Mouse (Mus musculus) stomach, embryonic 15.5 days (tissue): ENCODE measurements at regions not wholly inside any gene's neighbourhood (a gene's known extent, or its start where the extent isn't known, plus 50 kb on each side); places are given as distances from the start of the nearest gene placed in this dataset.
A peak's percentile ranks its signal among the peaks of the same experiment; 100 is the strongest.

Source experiments
- ATAC-seq: fragments of 200-750 bp; cut with Nextera tagmentation; 2 replicates; pipeline ENCODE4 v1.8.0; 2017; ENCODE audit warnings: low read depth, moderate number of reproducible peaks, moderate TSS enrichment; ENCODE audit not compliant: insufficient read depth, low FRiP score
- H3K27ac ChIP-seq: fragments of 300-500 bp; sonication (generic); 2 replicates; pipeline ENCODE4 v1.5.1; 2015; ENCODE audit warnings: mild to moderate bottlenecking, inconsistent platforms
- H3K27me3 ChIP-seq: fragments of 300-500 bp; sonication (generic); replicated peaks from 2 replicates; pipeline ENCODE4 v1.6.1; 2015; ENCODE audit warnings: inconsistent platforms
- H3K36me3 ChIP-seq: fragments of 300-500 bp; sonication (generic); 2 replicates; pipeline ENCODE4 v1.6.1; 2015; ENCODE audit warnings: inconsistent platforms
- H3K4me1 ChIP-seq: fragments of 300-500 bp; sonication (generic); 2 replicates; pipeline ENCODE4 v1.6.1; 2015; ENCODE audit warnings: inconsistent platforms
- H3K4me2 ChIP-seq: fragments of 300-500 bp; sonication (generic); 2 replicates; pipeline ENCODE4 v1.6.1; 2015; ENCODE audit warnings: mild to moderate bottlenecking, inconsistent platforms
- H3K4me3 ChIP-seq: fragments of 300-500 bp; sonication (generic); replicated peaks from 2 replicates; pipeline ENCODE4 v1.5.1; 2015; ENCODE audit warnings: inconsistent platforms
- H3K9ac ChIP-seq: fragments of 300-500 bp; sonication (generic); 2 replicates; pipeline ENCODE4 v1.6.1; 2015; ENCODE audit warnings: inconsistent platforms
- H3K9me3 ChIP-seq: fragments of 300-500 bp; sonication (generic); 2 replicates; pipeline ENCODE4 v1.6.1; 2016; ENCODE audit warnings: inconsistent platforms
- WGBS: fragments of 180-500 bp; shearing (Covaris S2); methylation state at CpG from one replicate; pipeline ENCODE4 v1.1.7; 2015; 5-methylcytosine and 5-hydroxymethylcytosine counted together

DNA sequence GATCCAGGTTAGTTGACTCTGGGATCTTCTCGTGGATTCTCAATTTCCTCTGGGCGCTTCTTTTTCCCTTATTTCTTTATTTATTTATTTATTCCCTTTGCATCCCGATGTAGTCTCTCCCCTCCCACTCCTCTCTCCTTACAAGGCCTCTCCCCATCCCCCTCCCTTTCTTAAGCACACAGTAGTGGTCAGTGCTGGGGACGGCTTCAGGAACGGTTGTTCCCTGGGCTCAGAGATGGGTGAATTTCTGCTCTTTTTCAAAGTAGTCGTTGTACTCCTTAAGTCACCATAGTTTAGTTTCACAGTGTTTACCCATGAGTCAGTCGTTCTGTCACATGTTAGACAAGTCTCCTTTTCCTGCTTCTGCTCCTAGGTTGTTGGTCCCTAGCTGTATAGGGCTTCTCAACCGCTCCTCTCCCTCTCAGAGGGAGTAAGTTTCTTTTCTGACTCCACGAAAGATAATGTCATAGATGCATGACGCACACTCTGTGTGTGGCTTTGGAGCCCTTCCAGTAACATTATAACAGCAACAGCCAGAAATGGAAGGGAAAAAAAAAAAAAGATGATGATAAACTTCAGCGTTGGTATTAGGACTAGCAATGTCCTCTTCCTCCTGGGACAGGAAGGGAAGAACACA, 129.9 kb upstream of the Fat1 start:
- no peak overlapping the region for H3K9ac ChIP-seq
- H3K36me3 ChIP-seq = no peaks in the 10 kb centered on the region
- H3K9me3 ChIP-seq = no peaks in the 10 kb centered on the region
- ATAC-seq = no peak
- no peak overlapping the region for H3K27ac ChIP-seq
- H3K4me1 ChIP-seq = 0 out of 2 replicates have a peak, but pooled peaks cover 11% of the 10 kb centered on the region
- no peak overlapping the region for H3K4me3 ChIP-seq
- WGBS = 58% methylated on average over 11 of the region's 11 CpGs
- no peak overlapping the region for H3K4me2 ChIP-seq
- no peaks in the 10 kb centered on the region for H3K27me3 ChIP-seq

DNA sequence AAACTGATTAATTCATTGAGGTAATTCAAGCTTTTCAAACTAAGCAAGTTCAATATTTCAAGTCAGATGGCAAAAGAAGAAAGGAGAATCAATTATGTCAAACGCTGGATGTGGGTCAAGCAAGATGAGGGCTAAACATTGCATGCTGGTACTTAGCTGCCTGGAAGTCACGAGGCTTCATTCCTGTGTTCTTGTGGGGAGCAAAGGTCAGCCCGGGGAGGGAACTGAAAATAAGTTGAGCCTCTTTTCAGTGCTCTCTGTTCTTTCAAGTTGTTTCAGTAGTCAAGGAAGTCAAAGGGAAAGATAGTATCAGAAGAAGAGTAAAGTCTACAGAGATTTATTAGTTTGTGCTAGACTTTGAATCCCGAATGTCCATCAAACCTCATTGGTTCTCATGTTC, 122.9 kb upstream of the Fat1 start:
- Histone ChIP-seq H3K36me3 (no peaks in the 10 kb centered on the region), H3K27ac (no peak overlapping the region), H3K27me3 (no peaks in the 10 kb centered on the region), H3K4me3 (no peak overlapping the region), H3K4me1 (no peaks in the 10 kb centered on the region), H3K9me3 (no peaks in the 10 kb centered on the region), H3K4me2 (no peak overlapping the region), H3K9ac (no peak overlapping the region)
- 55% methylated on average over 4 of the region's 4 CpGs for WGBS
- ATAC-seq = no peak

DNA sequence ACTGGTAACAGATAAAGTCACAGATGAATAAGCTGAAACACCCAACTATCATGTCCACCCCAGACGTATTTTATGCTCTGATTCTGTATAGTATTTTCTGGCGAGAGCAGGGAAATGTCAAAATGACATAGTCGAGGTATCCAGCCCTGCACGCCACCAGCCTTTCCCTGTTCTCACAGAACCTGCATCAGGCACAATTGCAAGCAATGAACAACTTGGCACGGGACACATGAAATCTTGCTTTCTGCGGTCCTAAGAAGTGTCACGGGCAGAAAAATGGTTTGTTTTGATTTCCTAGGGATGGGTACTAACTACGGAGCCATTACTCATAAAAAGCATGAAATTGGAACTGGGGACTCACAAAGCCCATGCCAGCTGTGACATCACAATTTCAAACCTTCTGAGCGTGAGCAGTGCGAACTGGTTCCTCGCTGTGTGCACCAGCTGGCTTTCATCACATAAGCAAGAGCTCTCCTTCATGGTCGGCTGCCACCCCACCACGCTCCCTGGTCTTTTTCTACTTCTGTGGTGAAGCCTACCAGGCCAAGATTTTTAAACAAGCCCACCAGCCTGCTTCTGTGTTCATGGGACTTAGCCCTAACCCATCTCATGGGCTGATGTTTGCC, 117.6 kb upstream of the Fat1 start:
- no peak overlapping the region for H3K27ac ChIP-seq
- no peaks in the 10 kb centered on the region for H3K36me3 ChIP-seq
- H3K4me3 ChIP-seq = no peak overlapping the region
- ATAC-seq = peak; percentile 63; the same call in 1 of the 2 replicates
- H3K9ac ChIP-seq = no peak overlapping the region
- H3K4me2 ChIP-seq = no peak overlapping the region; the same call in 1 of the 2 replicates
- H3K9me3 ChIP-seq = no peaks in the 10 kb centered on the region
- no peaks in the 10 kb centered on the region for H3K27me3 ChIP-seq
- WGBS = 39% methylated on average over 13 of the region's 13 CpGs
- no peaks in the 10 kb centered on the region for H3K4me1 ChIP-seq

DNA sequence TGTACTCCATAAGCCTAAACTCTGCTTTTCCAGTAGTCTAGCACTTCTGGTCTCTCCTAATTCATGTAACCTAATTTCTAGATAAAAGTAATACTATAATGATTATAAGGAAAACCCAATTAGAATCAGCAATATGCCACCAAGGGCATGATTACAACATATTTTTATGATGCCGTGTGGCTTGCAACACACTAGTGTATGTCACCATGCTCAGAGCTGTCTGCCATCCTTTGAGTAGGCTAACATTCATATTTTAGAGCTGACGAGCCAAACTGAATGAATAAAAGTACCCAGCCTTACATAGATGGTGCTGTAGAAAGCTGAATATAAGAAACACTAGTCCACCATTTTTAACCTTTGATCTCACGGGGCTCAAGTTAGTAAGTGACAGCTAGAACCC, 116.0 kb upstream of the Fat1 start:
- Histone ChIP-seq H3K27me3 (no peaks in the 10 kb centered on the region), H3K9ac (no peak overlapping the region), H3K9me3 (no peaks in the 10 kb centered on the region), H3K27ac (no peak overlapping the region), H3K36me3 (no peaks in the 10 kb centered on the region), H3K4me2 (no peak overlapping the region), H3K4me1 (no peaks in the 10 kb centered on the region), H3K4me3 (no peak overlapping the region)
- 88% methylated on average over 3 of the region's 3 CpGs for WGBS
- no peak for ATAC-seq

DNA sequence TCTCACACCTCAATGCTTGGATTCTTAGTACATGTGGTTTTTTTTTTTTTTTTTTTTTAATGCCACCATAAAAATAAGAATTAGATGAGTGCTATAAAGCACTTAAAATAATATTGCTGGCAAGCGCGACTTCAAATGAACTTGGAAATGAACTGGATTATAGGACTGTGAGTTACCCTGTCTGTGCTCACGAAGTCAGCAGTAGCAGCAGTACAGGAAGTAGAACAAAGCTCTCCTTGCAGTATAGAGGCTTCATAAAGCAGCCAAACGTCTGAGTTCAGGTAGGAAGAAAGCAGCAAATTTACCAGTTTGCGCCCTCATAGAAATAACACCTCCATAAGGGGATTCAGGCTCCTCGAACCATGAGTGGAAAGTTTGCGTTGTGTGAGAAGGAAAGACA, 115.6 kb upstream of the Fat1 start:
- Histone ChIP-seq H3K4me1 (no peaks in the 10 kb centered on the region), H3K9me3 (no peaks in the 10 kb centered on the region), H3K27ac (no peak overlapping the region), H3K27me3 (no peaks in the 10 kb centered on the region), H3K4me2 (no peak overlapping the region), H3K9ac (no peak overlapping the region), H3K36me3 (no peaks in the 10 kb centered on the region), H3K4me3 (no peak overlapping the region)
- ATAC-seq = no peak
- WGBS = 85% methylated on average over 7 of the region's 7 CpGs

DNA sequence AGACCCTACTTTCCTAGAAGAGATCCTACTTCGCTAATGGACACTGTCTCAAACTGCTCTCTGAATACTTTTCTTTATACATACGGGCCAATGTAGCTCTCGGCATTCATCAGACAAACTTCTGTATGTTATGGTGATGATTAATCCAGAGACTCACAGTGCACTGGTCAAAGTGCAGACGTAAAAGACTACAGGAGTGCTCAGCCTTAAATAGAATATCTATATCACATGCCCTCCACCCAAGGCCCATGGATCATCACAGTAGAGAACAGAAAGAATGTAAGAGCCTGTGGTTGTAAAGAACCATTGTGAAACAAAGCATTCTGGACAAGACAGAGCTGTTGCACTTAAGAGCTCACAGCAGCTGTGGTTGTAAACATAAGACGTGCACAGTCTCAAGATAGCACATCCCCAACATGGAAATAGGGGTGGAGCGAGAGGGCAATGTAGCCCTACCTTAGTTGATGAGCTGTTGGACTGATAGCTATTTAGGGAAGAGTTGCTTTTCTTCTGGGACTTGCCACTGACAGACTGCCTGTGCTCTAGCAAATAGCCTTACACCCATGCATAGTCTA, 110.0 kb upstream of the Fat1 start:
- Histone ChIP-seq H3K9ac (no peak overlapping the region), H3K4me1 (no peaks in the 10 kb centered on the region), H3K36me3 (no peaks in the 10 kb centered on the region), H3K9me3 (no peaks in the 10 kb centered on the region), H3K27me3 (no peaks in the 10 kb centered on the region), H3K4me2 (no peak overlapping the region), H3K27ac (no peak overlapping the region), H3K4me3 (no peak overlapping the region)
- 60% methylated on average over 6 of the region's 6 CpGs for WGBS
- ATAC-seq = no peak

DNA sequence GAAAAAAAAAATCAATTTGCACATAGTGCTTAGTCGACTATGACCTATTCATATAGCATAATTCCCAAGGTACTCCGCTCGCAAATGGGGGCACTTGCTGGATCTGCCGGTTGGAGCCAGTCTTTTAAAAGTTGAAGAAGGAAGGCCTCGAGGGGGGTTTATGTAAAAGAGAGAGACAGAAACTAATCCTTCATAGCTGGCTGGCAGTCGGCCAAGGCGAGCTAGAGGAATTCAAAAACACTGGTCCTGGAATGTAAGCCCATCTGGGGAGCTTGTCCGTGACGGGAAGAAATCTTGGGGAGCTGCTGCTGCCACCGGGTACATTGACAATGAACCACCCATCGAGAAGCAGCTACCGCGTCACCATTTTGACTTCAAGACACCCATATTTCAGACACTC, 108.3 kb upstream of the Fat1 start:
- no peaks in the 10 kb centered on the region for H3K4me1 ChIP-seq
- WGBS = 23% methylated on average over 13 of the region's 13 CpGs
- no peak overlapping the region for H3K4me3 ChIP-seq

DNA sequence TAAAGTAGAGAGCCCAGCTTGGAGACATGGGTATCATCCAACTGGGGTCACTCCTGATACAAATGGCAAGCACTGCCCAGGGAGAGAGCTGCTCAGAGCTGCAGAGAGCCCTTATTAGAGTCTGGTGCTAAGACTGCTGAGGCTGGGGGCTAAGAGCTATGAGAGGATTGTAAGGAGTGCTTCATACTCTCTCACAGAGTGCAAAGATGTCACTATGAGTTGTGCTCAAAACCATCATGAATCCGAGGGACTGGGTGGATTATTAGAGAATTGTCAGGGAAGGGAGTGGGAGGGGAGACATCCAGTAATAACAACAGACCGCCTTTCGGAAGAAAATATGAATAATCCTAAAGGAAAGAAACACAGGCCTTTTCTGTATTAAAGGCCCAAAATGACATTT, 107.2 kb upstream of the Fat1 start:
- Histone ChIP-seq H3K4me2 (no peak overlapping the region), H3K36me3 (no peaks in the 10 kb centered on the region), H3K4me3 (no peak overlapping the region), H3K4me1 (no peaks in the 10 kb centered on the region), H3K9ac (no peak overlapping the region), H3K9me3 (no peaks in the 10 kb centered on the region), H3K27ac (no peak overlapping the region), H3K27me3 (no peaks in the 10 kb centered on the region)
- ATAC-seq = no peak
- WGBS = 66% methylated on average over 3 of the region's 3 CpGs

More for the DNA sequence above, 108.3 kb upstream of the Fat1 start:
- Histone ChIP-seq H3K4me2 (peak overlapping the region; percentile 17; the same call in 1 of the 2 replicates), H3K27ac (peak overlapping the region; percentile 4; the same call in 1 of the 2 replicates), H3K36me3 (no peaks in the 10 kb centered on the region), H3K9me3 (no peaks in the 10 kb centered on the region), H3K27me3 (no peaks in the 10 kb centered on the region), H3K9ac (no peak overlapping the region)
- peak; percentile 35; the same call in 1 of the 2 replicates for ATAC-seq

DNA sequence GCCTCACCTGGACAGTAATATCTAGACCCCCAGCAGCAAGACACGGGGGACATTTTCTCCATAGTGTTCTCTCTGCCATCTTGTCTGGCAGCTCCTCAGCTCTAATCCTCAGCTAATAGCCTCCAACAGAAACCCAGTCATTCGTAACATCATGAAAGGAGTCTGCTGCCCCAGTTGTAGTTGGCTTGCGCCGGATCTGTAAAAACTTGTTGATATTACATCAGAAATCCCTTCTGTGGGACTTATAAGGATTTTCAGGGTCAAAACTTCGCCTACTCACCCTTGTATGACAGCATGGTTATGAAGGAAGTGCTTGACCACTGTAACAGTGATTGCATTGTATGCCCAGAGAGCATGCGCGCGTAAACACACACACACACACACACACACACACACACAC, 96.8 kb upstream of the Fat1 start:
- ATAC-seq = no peak
- WGBS = 82% methylated on average over 8 of the region's 8 CpGs
- Histone ChIP-seq H3K36me3 (no peaks in the 10 kb centered on the region), H3K9ac (no peak overlapping the region), H3K4me1 (no peaks in the 10 kb centered on the region), H3K4me3 (no peak overlapping the region), H3K9me3 (no peaks in the 10 kb centered on the region), H3K27ac (no peak overlapping the region), H3K27me3 (no peaks in the 10 kb centered on the region), H3K4me2 (no peak overlapping the region)

DNA sequence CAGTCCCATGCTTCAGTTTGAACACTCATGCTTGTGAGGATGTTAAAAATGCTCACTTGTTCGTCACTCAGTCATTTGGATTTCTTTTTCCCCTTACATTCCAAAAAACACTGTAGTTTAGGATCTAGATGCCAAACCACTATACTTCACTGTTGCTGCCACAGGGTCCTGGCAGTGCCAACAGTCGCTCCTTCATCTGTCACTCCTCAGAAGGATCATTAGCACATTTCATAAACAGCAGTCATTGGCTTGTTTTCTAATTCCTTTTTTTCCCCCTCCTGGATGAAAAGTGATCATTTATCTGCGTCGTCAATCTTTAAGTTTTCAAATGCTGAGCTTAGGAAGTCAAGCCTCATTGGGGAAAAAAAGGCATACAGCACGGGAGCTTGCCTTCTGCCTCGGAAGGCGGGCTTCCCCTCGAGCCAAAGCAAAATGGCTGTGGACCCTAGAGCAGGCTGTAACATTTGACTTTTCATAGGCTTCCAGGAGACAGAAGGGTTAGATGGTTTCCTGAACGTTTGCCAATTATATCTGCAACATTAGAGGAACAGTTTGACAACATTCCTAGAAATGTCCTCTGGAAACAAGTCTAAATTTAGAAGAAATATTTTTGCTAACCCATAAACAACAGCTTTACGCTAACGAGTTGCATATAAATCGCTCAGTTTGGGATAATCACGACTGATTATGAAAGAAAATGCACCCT, 95.6 kb upstream of the Fat1 start:
- no peak overlapping the region for H3K4me2 ChIP-seq
- no peaks in the 10 kb centered on the region for H3K9me3 ChIP-seq
- no peaks in the 10 kb centered on the region for H3K36me3 ChIP-seq
- no peak overlapping the region for H3K9ac ChIP-seq
- WGBS = 58% methylated on average over 13 of the region's 13 CpGs
- H3K27me3 ChIP-seq = no peaks in the 10 kb centered on the region
- H3K4me3 ChIP-seq = no peak overlapping the region
- no peak for ATAC-seq
- no peak overlapping the region for H3K27ac ChIP-seq
- no peaks in the 10 kb centered on the region for H3K4me1 ChIP-seq

DNA sequence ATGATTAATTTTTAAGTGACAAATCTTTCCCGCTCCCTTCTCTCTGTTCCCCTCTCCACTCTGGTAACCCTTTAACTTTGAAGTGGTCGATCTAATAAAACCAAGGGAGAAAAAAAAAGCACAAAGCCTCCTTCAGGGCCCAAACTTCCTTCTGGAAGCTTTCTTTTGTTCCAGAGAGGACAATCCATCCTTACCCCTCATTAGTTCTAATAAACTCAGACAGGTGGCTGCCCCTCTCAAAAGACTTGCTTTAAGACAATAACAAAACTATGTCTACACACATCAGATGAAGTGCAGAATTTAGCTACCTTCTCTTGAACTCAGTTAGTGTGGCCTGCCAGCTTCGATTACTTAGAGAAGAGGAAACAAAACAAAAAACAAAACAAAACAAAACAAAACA, 94.6 kb upstream of the Fat1 start:
- Histone ChIP-seq H3K9me3 (no peaks in the 10 kb centered on the region), H3K4me1 (no peaks in the 10 kb centered on the region), H3K27me3 (no peaks in the 10 kb centered on the region), H3K4me3 (no peak overlapping the region), H3K4me2 (no peak overlapping the region), H3K27ac (no peak overlapping the region), H3K9ac (no peak overlapping the region), H3K36me3 (no peaks in the 10 kb centered on the region)
- WGBS = 53% methylated on average over 3 of the region's 3 CpGs
- ATAC-seq = no peak

DNA sequence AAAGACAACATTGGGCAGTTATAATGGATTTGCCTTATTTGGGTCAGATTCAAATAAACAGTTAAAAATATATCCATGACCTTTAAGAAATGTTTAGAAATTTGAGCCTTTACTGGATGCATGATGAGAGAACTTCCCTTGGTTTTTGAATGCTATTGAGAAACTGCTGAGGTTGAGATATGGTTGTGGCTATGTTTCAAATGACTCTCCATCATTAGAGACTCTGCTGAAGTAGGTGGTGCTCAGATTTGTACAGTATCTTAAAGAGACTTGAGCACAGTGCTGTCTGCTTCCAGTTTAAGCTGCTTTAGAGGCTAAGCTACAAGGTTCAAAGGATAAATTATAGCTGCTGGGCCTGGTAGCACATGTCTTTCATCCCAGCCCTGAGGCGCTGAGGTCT, 90.9 kb upstream of the Fat1 start:
- Histone ChIP-seq H3K9me3 (no peaks in the 10 kb centered on the region), H3K4me3 (no peak overlapping the region), H3K4me1 (no peaks in the 10 kb centered on the region), H3K27ac (no peak overlapping the region), H3K4me2 (no peak overlapping the region), H3K9ac (no peak overlapping the region), H3K36me3 (no peaks in the 10 kb centered on the region), H3K27me3 (no peaks in the 10 kb centered on the region)
- WGBS = 84% methylated on average over 1 of the region's 1 CpGs
- no peak for ATAC-seq
